Mouse (Mus musculus) naive thymus-derived CD4-positive, alpha-beta T cell, adult 2 months (primary cell): Measurements from ENCODE around the gene Zfp956.
A peak's percentile ranks its signal among the peaks of the same experiment; 100 is the strongest.
"Not testable (repeated sequence)": the region's sequence is repeated elsewhere in the genome, so short reads cannot be mapped to it uniquely, and the experiment has no call there.

Source experiments
- DNase-seq: peaks from one replicate; pipeline ENCODE4 v3.0.0-alpha.2; 2011; ENCODE audit warnings: low read depth

The Zfp956 gene

DNA sequence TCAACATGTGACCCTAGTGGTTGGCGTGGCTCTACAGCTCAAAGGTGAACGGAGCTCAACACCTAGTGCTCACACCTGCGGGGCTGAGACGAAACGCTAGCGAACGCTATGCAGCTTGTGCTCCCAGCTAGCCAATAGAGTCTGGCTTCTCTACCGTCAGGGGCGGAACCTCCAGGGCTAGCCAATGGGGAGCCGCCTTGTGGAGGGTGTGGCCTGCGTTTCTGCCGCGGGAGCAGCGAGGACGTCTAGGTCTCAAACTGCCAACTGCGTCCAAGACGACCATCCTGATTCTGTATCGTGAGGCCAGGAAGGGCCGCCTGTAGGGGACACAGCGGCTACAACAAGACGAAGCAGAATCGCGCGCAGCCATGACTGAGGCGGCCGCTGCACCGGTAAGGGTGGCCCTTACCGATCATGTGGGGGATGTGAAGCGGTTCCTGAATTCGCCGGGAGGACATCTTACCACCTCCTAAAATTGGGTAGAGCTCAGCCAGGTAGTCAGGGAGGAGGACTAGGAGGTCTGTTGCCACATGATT is at the start of gene Zfp956:
Gene Zfp956, plus strand, starts transcription at position 200 of the 536 bp plus-strand sequence.
- peak; percentile 95 for DNase-seq

DNA sequence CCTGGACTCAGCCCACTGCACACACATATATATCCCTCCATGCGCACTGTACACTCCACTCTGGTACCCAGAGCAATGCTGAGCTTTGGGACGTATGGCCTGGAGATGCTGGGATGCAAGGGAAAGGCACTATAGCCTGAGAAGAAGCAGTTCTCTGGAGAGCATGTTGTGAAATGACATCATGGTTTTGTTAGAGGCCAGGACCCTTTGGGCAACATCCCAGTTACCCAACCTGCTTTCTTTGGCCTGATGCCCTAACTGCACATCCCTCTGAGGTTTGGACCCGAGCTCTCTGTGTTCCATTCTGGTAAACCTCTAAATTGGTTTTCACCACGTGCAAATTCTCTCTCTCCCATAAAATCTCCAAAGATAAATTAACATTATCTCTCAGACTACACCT is 49.6 kb upstream of the Zfp956 start:
- no peak for DNase-seq

DNA sequence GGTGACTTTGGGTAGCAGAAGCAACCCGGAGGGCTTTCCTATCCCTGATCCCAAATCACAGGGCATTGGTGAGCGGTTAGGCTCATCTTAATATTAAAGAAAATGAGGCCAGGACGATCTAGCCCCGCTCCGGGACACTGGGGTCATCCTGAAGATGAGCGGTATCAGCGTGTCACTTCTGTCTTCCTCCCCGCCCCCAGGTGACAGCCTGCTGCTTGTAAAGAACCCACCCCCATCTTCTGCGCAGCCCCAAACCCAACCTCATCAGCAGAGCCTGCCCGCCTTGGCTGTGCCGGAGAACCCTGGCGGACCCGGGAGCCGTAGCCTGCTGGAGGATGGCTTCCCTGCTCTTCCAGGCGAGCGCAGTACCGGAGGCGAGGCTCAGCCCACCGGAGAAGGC is 48.8 kb upstream of the Zfp956 start:
- DNase-seq, result no peak

DNA sequence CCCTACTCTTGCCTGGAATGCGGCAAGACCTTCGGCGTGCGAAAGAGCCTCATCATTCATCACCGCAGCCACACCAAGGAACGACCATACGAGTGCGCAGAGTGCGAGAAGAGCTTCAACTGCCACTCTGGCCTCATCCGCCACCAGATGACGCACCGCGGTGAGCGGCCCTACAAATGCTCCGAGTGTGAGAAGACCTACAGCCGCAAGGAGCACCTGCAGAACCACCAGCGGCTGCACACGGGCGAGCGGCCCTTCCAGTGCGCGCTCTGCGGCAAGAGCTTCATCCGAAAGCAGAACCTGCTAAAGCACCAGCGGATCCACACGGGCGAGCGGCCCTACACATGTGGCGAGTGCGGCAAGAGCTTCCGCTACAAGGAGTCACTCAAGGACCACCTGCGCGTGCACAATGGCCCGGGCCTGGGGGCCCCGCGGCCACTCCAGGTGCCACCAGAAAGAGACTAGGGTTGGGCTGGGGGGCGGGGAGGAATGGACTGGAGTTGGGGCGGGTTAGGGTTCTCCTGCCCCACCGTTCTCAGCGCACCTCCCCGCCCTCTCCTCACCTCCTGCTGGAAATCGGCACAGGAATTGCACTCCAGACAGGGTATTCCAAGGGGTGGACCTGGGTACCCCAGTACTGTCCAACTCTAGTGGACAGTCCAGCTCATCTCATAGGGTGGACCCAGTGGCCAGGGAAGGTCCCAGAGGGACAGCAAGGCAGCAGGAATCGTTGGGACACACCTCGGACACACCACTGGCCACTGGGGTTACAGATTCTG is 48.1 kb upstream of the Zfp956 start:
- no peak for DNase-seq

DNA sequence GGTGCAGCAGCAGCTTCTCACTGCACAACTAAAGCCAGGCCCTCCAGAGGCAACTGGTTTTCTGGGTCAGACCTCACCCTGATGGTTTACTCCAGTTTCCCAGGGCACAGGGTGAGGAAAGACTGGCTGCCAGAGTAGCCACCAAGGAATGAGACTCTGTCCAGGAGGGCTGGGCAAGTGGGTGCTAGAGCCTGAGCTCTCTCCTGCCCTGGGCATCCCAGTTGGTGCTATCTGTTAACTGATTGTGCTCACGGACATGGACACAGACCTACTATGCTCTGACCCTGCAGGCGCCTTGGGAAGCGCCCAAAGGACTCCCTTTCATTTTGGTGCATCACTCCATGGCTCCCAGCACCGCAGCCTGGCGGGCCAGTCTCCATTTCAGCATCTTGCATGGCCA is 46.9 kb upstream of the Zfp956 start:
- no peak for DNase-seq

DNA sequence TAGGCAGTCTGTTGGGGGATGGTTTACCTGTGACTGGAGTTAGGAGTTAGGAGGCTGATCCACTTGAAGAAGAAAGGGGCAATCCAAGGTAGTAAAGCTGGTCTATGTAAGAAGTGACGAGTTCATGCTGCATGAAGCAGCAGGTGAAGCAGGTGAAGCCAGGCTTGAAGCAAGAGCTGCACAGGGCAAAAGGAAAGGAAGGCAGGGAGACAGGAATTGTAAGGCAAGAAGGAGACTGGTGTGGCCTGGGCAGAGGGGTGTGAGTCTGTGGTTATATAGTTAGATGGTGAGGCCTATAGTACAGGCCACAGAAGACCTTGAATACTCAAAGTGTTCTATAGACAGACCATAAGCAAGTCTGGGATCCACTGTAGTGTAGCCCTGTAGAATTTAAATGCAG is 44.2 kb upstream of the Zfp956 start:
- no peak for DNase-seq

DNA sequence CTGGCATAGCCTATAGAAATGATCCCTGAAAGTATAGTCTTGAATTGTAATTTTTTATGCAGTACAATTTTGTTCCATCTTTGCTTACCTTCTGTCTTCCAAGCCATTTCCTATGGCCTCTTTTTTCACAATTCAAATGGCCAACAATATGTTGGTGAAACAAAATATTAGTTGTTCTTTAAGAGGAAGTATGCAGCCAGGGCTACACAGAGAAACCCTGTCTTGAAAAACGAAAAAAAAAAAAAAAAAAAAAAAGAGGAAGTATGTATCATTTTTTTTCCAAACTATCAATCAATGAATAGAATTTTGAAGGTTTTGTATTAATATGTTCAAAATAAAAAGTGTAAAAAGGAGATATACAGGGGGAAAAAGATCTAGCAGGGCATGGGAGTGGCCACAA is 41.5 kb upstream of the Zfp956 start:
- no peak for DNase-seq

DNA sequence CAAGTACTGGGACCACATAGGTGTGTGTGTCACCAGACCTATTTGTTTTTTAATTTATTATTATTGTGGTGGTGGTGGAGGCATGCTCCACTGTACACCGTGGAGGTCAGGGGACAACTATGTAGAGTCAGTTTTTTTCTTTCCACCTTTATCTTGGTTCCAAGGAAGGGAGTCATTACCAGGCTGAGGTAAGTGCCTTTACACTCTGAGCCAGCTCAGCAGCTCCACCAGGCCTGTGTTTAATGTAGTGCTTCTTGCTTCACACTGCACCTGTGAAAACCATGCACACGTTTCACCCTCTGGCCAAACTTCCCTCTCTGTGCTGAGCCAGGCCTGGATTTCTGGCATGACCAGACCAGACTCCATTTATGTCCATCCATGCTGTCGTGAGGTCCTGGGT is 40.2 kb upstream of the Zfp956 start:
- DNase-seq, result no peak

DNA sequence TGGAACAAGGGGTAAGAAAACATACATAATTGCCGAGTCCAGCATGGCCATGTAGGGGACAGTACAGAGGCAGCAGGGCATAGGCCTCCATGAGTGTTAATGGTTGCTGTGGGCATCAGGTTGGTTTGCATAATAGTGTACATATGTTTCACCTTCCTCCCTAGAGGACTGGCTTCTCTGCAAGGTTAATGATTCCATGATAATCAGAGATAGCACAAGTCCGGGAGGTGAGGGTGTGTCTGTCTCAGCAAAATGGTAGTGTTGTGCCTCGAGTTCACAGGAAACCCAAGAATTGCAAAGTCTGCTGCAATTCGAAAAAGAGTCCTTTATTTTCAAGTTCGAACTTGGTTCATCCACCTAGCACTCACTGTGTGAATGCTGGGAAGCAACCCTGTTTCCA is 36.1 kb upstream of the Zfp956 start:
- no peak for DNase-seq

DNA sequence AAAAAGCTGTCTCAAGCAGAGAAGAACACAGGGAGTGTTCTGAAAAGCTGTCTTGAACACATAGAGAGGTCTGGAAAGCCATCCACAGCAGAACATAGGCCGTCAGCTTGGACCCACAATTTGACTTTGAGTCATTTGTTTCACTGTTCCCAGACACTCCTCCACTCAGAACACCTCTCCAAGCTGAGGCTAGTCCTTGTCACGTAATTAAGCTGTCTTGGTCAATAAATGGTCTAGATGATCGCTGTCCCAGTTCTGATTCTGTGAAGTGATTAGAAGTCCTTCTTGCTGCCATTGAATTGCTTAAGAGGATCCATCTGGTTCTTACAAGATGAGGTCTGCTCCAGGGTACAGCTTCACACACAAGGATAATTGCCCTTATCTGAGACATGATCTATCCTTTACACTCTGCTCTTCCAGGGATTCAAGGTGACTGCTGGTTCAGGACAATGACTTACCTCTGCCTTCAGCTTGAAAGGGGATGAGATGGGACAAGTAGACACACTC is 34.4 kb upstream of the Zfp956 start:
- DNase-seq, result no peak

DNA sequence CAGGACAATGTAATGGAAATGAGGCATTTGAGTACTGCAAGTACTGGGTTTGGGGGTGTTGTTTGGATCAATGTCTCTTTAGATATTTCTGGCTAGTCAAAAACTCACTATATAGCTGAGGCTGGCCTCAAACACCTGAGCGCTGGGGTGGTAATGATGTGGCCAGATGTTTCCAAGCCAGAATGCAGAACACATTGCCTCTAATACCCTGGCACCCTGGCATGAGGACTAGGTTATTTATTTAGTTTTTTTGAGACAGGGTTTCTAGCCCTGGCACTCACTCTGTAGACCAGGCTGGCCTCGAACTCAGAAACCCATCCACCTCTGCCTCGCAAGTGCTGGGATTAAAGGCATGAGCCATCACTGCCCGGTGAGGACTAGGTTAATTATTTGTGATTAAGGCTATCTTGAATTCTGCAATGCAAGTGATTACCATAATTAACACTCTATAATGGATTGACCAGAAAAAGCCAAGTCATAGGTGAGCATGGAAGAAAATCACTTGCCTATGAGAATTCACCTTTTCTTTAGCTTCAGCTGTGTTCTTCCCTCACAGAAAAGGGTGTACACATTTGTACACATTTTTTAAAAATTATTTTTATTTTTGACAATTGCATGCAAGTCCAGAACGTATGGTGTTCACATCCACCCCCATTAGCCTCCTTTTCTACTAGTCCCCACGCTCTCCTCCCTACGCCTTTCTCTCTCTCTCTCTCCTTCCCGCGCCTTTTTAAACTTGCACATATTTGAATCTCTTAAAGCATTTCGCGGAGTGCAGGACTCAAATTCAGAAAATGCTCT is 33.3 kb upstream of the Zfp956 start:
- DNase-seq, result no peak

DNA sequence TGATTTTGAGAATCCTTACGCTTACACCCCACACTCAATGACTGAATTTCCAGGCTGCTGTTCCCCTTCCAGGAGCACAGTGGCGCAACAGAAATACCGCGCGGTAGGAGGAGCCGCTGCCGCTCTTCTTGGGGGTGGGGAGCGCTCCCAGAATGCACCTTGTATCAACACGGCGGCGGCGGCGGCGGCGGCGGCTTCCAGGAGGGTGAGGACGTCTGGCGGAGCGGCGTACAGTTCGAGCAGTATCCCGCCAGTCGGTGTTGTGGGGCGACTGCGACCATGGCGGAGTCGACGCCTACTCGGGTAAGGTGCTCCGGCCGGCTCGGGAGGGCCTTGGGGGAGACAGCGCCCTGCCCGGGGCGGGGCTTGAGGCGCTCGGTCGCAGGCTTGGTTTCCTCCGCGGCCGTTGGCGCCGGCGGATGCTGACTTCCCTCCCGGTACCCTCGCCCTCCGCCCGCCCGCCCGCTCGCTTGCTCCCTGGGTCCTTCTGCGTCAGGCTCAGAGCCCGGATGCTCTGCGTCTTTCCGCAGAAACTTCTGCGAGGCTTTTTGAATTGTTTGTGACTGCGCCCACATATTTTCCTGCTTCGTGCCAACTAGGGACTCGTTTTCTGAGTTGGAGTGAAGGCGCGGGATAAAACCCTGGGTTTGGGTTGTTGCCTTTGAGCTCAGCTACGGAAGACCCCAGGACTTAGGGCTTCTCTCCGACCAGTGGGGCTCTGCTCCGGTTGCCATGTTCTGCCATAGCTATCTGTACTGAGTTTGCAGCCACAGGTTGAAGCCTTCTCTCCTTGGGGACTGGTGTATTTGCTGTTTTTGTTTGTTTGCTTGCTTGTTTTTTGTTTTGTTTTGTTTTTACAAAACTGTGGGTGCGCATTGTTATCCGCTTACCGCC is 32.5 kb upstream of the Zfp956 start, which contains the start of gene Zfp212:
Gene Zfp212, plus strand, starts transcription at position 30 of the 894 bp plus-strand sequence.
- peak; percentile 93 for DNase-seq

DNA sequence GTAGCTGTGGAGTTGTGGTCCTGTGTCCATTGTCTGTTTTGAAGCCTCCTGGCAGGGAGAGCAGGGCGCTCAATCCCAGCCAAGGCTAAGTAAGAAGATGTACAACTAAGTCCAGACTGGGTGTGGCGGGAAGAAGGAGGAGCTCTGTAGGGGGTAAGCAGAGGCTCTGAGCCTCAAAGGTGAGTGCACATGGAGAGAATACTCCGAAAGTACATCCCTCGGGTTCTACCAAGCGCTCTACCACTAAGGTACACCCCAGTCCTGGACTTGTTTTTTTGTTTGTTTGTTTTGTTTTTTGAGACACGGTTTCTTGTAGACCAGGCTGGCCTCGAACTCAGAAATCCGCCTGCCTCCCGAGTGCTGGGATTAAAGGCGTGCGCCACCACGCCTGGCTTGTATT is 10.7 kb upstream of the Zfp956 start:
- DNase-seq, result no peak

DNA sequence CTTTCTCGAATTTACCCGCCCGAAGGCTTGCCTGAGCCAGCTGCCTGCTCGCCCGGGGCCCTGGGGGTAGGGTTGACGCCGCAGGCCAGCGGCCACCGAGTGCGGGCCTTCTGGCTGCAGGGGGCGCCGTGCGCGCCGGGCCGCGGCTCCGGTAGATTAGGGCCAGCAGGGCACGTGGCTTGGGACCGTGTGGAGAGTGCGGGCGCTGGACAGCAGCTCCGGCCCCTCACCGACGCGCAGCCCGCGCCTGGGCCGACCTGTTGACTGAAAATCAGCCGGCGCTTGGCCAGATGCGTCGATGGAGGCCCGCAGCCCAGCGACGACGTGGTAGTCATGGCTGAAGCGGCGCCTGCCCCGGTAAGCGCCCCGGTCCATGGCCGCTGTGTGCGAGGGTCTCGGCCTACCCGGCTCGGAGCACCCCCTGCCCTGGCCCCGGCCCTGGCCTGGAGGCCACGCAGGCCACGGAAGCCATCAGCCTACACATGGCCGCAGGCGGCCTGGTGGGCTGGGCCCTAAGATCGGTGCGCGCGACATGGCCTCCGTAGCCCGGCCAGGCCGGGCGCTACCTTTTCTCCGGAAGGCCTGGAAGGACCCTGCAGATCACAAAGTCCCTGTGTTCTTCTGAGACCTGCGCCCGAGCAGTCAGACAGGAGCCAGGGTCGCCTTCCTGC is 10.0 kb upstream of the Zfp956 start:
- DNase-seq, result peak; percentile 77

DNA sequence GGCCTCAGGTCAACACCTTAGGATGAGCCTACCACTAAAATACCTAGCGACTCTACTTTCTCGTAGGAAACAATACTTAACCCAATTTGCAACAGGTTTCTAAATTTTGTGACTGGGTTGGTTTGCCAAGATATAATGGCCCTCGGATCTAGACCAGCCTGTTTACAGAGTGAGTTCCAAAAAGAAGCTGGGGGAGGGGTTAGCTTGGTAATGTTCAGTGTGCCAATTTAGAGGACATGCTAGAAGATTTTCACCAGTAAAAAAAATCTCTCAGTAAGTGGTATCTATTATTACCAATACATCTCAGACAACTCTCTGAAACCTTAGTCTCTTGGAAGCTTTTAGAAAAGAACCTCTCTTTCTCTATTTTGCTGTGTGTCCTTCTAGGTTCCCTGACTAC is 9.5 kb upstream of the Zfp956 start:
- no peak for DNase-seq

DNA sequence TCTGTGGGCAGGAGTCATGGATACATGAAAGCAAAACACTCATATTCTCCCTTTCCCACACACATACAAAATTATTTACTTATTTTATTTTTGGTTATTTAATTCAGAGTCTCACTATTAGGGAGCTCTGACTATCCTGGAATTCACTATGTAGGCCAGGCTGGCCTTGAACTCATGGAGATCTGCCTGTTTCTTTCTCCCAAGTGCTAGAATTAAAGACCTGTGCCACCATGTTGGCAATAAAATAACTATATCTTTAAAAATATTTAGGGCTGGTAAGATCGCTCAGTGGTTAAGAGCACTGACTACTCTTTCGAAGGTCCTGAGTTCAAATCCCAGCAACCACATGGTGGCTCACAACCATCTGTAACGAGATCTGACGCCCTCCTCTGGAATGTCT is 5.8 kb upstream of the Zfp956 start:
- DNase-seq, result no peak

DNA sequence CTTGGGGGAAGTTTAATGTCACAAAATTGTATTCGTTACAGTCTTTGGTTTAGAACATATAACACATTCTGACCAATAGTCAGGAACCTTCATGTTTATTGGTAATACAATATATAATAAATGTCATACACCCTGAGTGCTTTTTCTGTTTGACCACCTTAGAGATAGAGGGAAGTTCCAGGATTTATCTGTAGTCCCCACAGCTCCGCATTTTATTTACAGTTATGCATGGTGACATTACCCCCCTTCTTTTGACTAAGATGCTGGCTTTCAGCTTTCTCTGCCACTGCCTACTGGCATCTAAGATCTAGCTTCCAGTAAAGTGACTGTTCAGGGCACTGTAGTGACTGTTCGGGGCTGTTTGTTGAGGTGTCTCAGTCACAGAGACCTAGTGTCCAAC is 1.2 kb downstream of the Zfp956 start:
- no peak for DNase-seq

DNA sequence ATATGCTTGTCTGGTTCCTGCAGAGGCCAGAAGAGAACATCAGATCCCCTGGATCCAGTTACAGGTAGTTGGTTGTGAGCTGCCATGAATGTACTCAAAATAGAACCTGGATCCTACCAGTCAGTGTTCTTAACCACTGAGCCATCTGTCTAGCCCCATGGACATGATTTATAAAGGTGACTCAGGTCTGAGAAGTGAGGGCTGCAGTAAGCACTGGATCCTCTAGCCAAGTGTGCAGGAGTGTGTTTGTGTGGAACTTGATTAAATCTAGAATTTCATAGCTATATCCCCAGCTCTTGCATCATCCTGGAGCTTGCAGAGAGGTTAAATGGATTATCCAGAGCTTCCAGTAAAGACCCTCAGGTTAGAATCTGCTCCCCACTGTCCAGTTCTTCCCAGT is 4.6 kb downstream of the Zfp956 start:
- DNase-seq, result no peak

DNA sequence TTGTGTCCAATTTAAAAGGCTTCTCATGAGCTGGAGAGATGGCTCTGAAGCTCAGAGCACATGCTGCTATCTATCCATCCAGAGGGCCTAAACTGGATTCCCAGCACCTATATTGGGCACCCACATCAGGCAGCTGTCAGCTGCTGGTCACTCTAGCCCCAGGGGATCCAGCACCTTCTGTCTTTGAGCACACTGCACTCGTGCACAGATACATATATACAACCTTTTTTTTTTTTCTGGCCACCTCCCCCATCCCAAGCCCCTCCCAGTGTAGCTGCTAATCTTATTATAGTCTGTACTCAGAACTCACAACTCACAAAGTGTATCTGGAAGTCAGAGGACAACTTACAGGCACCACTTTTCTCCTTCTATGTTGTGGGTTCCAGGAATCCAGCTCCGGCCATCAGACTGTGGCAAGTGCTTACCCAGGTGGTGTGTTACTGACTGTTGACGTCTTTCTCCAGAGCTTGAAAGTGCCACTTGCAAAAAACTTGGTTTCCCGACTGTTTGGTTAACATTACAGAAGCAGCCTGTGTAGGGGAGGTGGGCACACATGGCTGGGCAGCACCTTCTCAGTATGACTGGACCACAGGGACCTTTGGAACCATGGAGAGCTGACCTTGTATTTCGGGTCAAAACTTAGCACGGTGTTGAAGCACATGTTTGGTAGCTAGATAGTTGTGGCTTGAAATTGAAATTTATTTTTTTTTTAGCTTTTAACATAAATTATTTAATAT is 7.7 kb downstream of the Zfp956 start:
- no peak for DNase-seq

DNA sequence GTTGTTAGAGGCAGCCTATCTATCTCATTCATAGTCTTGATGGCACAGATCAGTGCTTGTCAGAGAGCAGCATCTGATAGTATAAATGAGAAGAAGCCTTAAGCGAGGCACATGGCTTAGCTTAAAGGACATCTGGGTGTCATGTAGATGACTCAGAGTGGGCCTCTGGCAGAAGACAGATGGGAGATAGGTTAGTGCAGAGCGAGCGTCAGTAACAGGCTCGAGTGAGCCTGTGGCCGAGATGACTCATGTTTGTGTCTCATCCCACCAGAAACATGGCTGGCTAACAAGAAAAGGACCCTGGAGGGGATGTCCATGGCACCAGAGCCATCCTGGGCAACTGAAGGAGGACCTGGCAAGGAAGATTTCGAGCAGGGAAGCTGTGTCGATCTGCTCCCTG is 9.9 kb downstream of the Zfp956 start:
- no peak for DNase-seq

DNA sequence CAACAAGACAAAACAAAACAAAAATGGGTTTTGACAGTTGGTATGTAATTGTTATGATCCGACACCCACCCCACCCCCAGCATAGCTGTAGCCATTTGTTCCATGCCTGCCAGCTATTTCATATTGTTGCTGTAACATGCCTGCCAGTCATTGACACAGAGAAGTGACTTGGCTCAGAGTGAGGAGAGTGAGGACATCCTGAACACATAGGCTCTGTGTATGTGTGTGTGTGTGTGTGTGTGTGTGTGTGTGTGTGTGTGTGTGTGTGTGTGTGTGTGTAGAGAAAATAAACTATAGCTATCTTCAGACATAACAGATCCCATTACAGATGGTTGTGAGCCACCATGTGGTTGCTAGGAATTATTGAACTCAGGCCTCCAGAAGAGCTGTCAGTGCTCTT is 15.0 kb downstream of the Zfp956 start:
- DNase-seq, result not testable (repeated sequence)
